Mouse (Mus musculus) thymus, adult 2 months (tissue): ENCODE results near the gene Wfdc15a.

ENCODE experiments used
- CTCF ChIP-seq: fragments of 200-500 bp; IDR thresholded peaks from 2 replicates; pipeline ENCODE4 v1.5.1; 2012; ENCODE audit warnings: mild to moderate bottlenecking, control low read depth, low read length, moderate library complexity, borderline replicate concordance; ENCODE audit not compliant: control insufficient read depth, poor library complexity, insufficient read depth; ENCODE audit errors: extremely low read depth
- POLR2A ChIP-seq: fragments of 200-500 bp; IDR thresholded peaks from 2 replicates; pipeline ENCODE4 v1.6.1; 2012; ENCODE audit warnings: mild to moderate bottlenecking, low read length, control low read depth, moderate library complexity; ENCODE audit not compliant: control insufficient read depth, poor library complexity, insufficient read depth; ENCODE audit errors: extremely low read depth

GRCm38 (mm10) chr2:164232671-164233070 is 32.7 kb upstream of the Wfdc15a start:
- TF ChIP-seq CTCF: no peak
- no peak for TF ChIP-seq POLR2A
